ENCODE assay signal across 18 mouse cellular contexts in the genomic region with DNA sequence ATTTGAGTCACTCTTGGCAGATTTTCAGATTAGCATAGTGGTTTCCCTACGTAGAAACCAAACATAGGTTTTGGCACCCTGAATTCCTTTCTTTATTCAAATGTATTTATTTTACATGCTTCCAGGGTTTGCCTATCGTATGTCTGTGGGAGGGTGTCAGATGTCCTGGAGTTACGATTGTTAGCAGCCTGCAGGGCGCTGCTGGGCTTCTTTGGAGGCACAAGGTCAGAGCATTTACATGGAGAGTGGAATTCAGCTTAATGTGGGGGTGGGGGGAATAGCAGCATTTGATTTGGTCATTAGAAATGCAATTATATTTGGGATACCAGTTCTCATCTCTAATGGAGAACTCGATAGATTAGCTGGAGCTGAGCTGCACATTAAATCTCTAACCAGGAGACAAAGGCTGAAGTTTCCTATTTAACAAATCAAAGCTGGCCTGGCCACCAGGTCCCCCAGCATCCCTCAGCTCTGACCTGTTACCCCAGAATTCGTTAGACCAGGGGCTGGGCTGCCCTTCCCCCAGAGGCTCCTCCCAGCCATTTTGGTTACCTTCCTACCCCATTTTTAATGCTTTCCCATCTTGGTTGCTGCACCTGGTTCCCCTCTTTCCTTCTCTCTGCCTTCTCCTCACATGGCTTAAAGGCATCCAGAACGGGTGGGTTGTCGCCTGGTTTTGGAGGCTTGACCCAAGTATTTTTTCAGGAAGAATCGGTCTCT.
"Had no signal": no experiment of that assay in that cellular context is flagged by ENCODE, and none has a peak within 500 bp of the region (broad histone marks: within the 10 kb centered on the region; RNA-seq: fewer than 3 reads in every experiment).

No protein-coding gene starts in this region.

- H3K27me3 ChIP-seq: liver, embryonic 15.5 days; lung, embryonic 15.5 days; megakaryocyte, embryonic 14.5 days; midbrain, embryonic 15.5 days; neural tube, embryonic 13.5 days had no signal

- H3K27ac ChIP-seq: left cerebral cortex, adult 2 months; limb, embryonic 10.5 days; liver, embryonic 15.5 days; lung, embryonic 15.5 days; macrophage; midbrain, embryonic 15.5 days; neural tube, embryonic 13.5 days; stomach, postnatal 0 days had no signal

- H3K9ac ChIP-seq: liver, embryonic 15.5 days; lung, embryonic 15.5 days; midbrain, embryonic 15.5 days; neural tube, embryonic 13.5 days had no signal

- H3K9me3 ChIP-seq: limb, embryonic 10.5 days; liver, embryonic 15.5 days; lung, embryonic 15.5 days; megakaryocyte, embryonic 14.5 days; midbrain, embryonic 15.5 days; neural tube, embryonic 13.5 days had no signal

- H3K36me3 ChIP-seq: lung, embryonic 15.5 days; midbrain, embryonic 15.5 days; neural tube, embryonic 13.5 days had no signal

- DNase-seq: kidney, adult 9 months; kidney, postnatal 14 days; lung, postnatal 14 days; right cerebral cortex, adult 18-20 months; right cerebral cortex, postnatal 25 days; thymus, adult 2 months; thymus, postnatal 4 days had no signal

- H3K4me3 ChIP-seq: left cerebral cortex, adult 2 months; limb, embryonic 10.5 days; liver, embryonic 15.5 days; lung, embryonic 15.5 days; megakaryocyte, embryonic 14.5 days; midbrain, embryonic 15.5 days; neural tube, embryonic 13.5 days had no signal

- ATAC-seq: midbrain, embryonic 15.5 days had no signal

- H3K4me2 ChIP-seq: liver, embryonic 11.5 days; liver, embryonic 15.5 days; lung, embryonic 15.5 days; midbrain, embryonic 11.5 days; midbrain, embryonic 15.5 days; neural tube, embryonic 13.5 days had no signal
